Mouse (Mus musculus) embryonic stem cell, embryonic (primary cell): ENCODE results near the gene Coro1a.

Source experiments
- CTCF ChIA-PET, 4 experiments: fragments of 300-600 bp in 2 of 4; fragments of 350-600 bp in 2 of 4; sonication (Branson Sonifier 250); formaldehyde crosslinking; loops; one replicate each; lab custom pipeline; 2022; ENCODE audit warnings: inconsistent platforms in 2 of 4; lab: Charles Lee
- POLR2A ChIA-PET, 4 experiments: fragments of 300-600 bp in 2 of 4; fragments of 350-600 bp in 2 of 4; sonication (Branson Sonifier 250); formaldehyde crosslinking; loops; one replicate each; lab custom pipeline; 2022; ENCODE audit warnings: antibody characterized with exemption in 4 of 4, inconsistent platforms in 1 of 4; lab: Charles Lee

Coro1a gene

DNA sequence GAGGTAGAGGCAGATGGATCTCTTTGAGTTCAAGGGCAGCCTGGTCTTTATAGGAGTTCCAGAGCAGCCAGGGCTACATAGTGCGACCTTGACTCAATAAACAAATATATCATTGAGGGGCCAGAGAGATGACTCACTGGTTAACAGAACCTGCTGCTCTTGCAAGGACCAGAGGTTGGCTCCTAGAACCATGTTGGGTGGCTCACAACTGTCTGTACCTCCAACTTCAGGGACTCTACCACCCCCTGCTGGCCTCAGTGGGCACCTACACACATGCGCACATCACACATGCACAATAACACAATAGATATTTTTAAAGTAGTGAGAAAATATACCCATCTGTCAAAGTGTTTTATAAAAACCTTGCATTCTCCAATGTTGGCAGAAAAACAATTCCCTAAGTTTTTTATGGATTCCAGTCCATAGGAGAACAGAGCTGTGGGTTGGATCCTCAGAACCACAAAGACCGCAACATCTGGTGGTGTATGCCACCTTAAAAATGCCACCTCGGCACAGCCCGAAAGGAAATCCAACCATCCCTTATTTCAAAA, 11.3 kb upstream of the Coro1a start:
- ChIA-PET POLR2A (interaction anchor here in 1 of 4 experiments (0.6 kb wide), 1 partner anchor 17 kb away, joined by 3 read pairs; no protein-coding TSS in a partner anchor), CTCF (no interaction called here)

GRCm38 (mm10) chr7:126717566-126717965, 10.0 kb upstream of the Coro1a start:
- ChIA-PET POLR2A (interaction anchor here in 2 of 4 experiments (1.3 to 2.1 kb wide), 3 partner anchors 24 to 134 kb away, joined by 4 to 6 read pairs (median 5); no protein-coding TSS in a partner anchor), CTCF (interaction anchor here in 1 of 4 experiments (0.6 kb wide), 1 partner anchor 74 kb away, joined by 6 read pairs; no protein-coding TSS in a partner anchor)

DNA sequence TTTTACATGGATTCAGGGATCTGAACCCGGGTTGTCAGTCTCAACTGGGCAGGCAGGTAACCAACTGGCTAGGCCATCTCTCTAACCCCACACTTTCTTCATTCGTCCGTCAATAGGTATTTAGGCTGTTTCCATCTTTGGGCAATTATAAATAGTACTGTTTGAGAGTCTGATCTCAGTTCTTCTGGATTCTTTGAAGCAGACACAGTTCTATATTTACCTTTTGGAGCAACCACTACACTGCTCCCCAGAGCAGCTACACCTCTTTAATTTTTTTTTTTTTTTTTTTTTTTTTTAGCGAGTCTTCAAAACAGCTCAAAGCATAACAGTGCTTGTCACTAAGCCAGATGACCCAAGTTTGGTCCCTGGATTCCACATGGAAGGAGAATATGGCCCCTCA, 8.1 kb upstream of the Coro1a start:
- CTCF ChIA-PET = interaction anchor here in 1 of 4 experiments (0.6 to 1.2 kb wide), 2 partner anchors 11 to 250 kb away, joined by 3 read pairs; no protein-coding TSS in a partner anchor
- POLR2A ChIA-PET = interaction anchor here in 1 of 4 experiments (1.7 to 2.1 kb wide), 2 partner anchors 22 to 91 kb away, joined by 5 to 6 read pairs; no protein-coding TSS in a partner anchor

DNA sequence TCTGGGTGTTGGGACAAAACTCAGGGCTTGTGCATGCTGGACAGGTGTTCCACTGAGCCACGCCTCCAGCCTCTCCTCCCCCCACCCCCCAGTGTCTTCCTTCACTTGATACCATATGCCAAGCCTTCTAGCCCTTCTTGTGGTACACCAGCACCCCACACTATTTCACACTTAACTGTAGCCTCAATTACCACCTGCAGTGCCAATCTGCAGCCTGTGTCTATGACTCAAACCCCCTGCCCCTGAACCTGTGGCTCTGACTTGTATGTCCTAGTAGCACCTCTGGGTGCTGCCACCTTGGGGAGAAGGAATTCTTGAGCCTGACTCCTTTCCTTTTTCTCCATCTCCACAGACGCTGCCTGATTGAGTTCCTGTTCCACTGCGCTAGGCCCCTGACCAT, 4.3 kb upstream of the Coro1a start:
- POLR2A ChIA-PET = no interaction called here
- CTCF ChIA-PET = no interaction called here

DNA sequence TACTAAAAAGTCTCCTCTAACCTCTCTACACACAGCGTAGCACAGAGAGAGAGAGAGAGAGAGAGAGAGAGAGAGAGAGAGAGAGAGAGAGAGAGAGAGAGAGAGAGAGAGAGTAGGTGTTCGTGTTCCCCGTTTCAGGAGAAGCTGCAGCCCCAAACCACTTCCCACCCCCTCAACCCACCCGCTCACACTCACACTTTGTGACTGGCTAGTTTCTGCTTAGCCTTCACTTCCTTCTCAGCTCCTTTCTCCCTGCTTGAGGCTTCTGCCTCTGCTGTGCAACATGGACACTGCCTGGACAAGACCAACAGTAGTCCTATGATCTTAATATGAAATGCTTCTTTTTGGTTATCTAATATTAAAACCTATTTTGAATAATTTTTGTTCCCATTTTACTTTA, 2.7 kb upstream of the Coro1a start:
- ChIA-PET CTCF (interaction anchor here in 1 of 4 experiments (1.2 kb wide), 1 partner anchor 69 kb away, joined by 3 read pairs; no protein-coding TSS in a partner anchor), POLR2A (interaction anchor here in 2 of 4 experiments (0.6 to 1.2 kb wide), 3 partner anchors 10 to 495 kb away, joined by 3 read pairs; no protein-coding TSS in a partner anchor)

DNA sequence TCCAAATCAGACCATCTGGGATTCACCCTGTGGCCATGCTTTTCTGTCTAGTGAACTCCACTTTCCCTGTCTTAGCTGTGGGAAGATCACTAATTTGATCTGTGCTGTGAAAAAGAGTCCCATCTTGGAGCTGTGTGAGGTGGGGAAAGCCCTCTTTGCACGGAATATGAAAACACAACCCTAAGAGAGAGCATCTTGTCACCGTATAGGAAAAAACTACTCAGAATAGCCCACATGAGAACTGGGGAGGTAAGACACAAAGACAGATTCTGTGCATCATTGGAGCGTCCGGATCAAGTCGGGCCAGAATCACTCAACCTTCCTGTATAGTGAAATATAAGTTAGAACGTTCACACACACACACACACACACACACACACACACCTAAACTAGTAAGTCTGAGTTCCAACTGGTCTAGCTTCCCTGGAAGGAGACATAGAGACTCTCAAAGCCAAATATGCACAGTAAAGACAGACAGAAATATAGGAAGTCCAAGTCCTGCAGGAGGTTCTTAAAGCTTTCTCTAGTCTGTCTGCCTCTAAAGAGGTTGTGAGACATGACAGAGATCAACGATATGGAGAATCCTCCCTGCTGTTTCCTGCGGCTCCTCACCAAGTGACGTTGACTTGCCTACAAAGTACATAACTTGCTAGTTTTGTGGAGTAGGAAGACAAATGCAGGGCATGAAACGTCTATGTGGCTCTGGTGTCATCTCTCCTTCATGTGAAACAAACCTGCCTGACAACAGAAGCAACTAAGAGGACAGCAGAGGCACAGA, 777 bp upstream of the Coro1a start:
- CTCF ChIA-PET = interaction anchor here in 2 of 4 experiments (0.6 to 0.7 kb wide), 2 partner anchors 154 to 243 kb away, joined by 3 to 4 read pairs; partner anchors contain the start of gene Ino80e (in 1 of the 2)
- POLR2A ChIA-PET = interaction anchor here in 3 of 4 experiments (0.5 to 1.5 kb wide), 8 partner anchors 12 to 1277 kb away, joined by 3 to 5 read pairs (median 3); partner anchors contain the start of genes Bola2 (in 1 of the 3), Sgf29 (in 1 of the 3) and Slx1b (in 1 of the 3)

GRCm38 (mm10) chr7:126704121-126704980, 3.2 kb downstream of the Coro1a start:
- CTCF ChIA-PET = interaction anchor here in 3 of 4 experiments (0.6 to 3.6 kb wide), 15 partner anchors 10 to 313 kb away, joined by 3 to 16 read pairs (median 4); partner anchors contain the start of genes Bola2 (in 1 of the 3) and Pagr1a (in 1 of the 3)
- POLR2A ChIA-PET = interaction anchor here (0.5 to 3.4 kb wide), 28 partner anchors 8 to 406 kb away, joined by 3 to 18 read pairs (median 4); partner anchors contain the start of genes Sgf29 (in 3 of the 4), Bola2 (in 1 of the 4), Hirip3 (in 1 of the 4) and Ino80e (in 1 of the 4)

GRCm38 (mm10) chr7:126703757-126704077, 3.9 kb downstream of the Coro1a start:
- CTCF ChIA-PET = interaction anchor here in 1 of 4 experiments (2.1 to 3.6 kb wide), 2 partner anchors 10 to 116 kb away, joined by 7 to 16 read pairs; partner anchors contain the start of gene Bola2
- POLR2A ChIA-PET = interaction anchor here in 2 of 4 experiments (1.1 to 3.4 kb wide), 9 partner anchors 8 to 407 kb away, joined by 3 to 18 read pairs (median 4); partner anchors contain the start of genes Sgf29 (in 2 of the 2), Hirip3 (in 1 of the 2), Ino80e (in 1 of the 2) and Slx1b (in 1 of the 2)

GRCm38 (mm10) chr7:126702861-126703756, 4.5 kb downstream of the Coro1a start:
- ChIA-PET POLR2A (interaction anchor here in 1 of 4 experiments (0.9 to 3.4 kb wide), 4 partner anchors 9 to 105 kb away, joined by 3 to 18 read pairs (median 9); partner anchors contain the start of gene Sgf29), CTCF (interaction anchor here in 1 of 4 experiments (3.6 kb wide), 1 partner anchor 9 kb away, joined by 16 read pairs; the partner anchor contains the start of gene Bola2)

- ChIA-PET POLR2A (interaction anchor here in 1 of 4 experiments (0.9 to 3.4 kb wide), 3 partner anchors 8 to 106 kb away, joined by 3 to 18 read pairs (median 15); partner anchors contain the start of gene Sgf29), CTCF (interaction anchor here in 1 of 4 experiments (3.6 kb wide), 1 partner anchor 8 kb away, joined by 16 read pairs; the partner anchor contains the start of gene Bola2)
These were observed 5.2 kb downstream of the Coro1a start for GRCm38 (mm10) chr7:126702358-126702757.

GRCm38 (mm10) chr7:126701559-126702357, 5.8 kb downstream of the Coro1a start:
- POLR2A ChIA-PET = interaction anchor here in 2 of 4 experiments (0.9 to 3.5 kb wide), 7 partner anchors 8 to 227 kb away, joined by 3 to 18 read pairs (median 11); partner anchors contain the start of genes Sgf29 (in 1 of the 2) and Sh2b1 (in 1 of the 2)
- CTCF ChIA-PET = interaction anchor here in 1 of 4 experiments (1.7 kb wide), 1 partner anchor 114 kb away, joined by 5 read pairs; no protein-coding TSS in a partner anchor

- CTCF ChIA-PET = interaction anchor here in 2 of 4 experiments (0.6 to 1.7 kb wide), 7 partner anchors 48 to 304 kb away, joined by 3 to 8 read pairs (median 3); partner anchors contain the start of gene Sgf29 (in 1 of the 2)
These were observed 6.5 kb downstream of the Coro1a start for GRCm38 (mm10) chr7:126701070-126701469.

DNA sequence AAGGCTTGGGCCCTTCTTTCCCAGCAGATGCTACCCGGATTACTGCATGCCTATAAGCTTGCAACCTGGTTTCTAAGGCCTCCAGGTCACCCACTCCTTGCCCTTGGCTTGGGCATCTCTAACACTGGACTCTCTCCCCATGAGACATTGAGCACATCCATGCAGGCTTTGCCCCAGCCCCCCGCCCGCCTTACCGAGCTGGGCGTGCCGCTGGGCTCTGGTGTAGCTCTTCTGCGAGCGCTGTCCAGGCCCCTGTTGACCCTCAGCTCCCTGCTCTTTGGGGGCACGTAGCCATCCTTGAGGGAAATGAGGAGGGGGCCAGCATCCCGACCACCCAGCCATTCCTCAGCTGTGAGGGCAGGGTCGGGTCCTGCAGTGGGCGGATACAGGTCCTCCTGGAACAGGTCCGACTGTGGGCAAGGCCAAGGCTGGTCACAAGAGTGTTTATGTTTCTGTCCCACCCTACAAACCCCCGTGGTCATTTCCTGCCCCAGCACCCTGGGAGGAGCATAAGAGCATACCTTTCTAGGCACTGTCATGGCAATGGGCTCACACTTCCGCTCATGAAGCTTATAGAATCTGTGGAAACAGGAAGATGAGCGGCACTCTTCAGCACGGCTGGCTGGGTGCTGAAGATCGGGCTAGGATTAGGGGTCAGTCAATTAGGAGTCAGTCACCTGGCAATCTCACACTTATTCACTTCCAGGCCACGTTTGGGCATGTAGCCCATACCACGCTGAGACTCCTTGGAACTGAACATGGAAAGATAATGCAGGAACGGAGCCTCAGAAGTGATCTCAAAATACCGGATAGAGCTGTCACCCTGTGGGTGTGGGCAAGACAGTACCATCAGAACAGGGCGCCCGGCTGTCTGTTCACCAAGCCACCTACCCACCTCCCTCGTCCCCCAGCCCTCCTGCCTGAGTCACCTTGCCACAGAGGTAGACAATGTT, 7.2 kb downstream of the Coro1a start:
- CTCF ChIA-PET = interaction anchor here in 3 of 4 experiments (0.6 to 1.7 kb wide), 9 partner anchors 10 to 303 kb away, joined by 3 to 8 read pairs (median 3); partner anchors contain the start of gene Sgf29 (in 1 of the 3)
- POLR2A ChIA-PET = interaction anchor here in 3 of 4 experiments (0.6 to 3.5 kb wide), 20 partner anchors 8 to 326 kb away, joined by 3 to 16 read pairs (median 4); partner anchors contain the start of genes Eif3c (in 1 of the 3), Mapk3 (in 1 of the 3), Sgf29 (in 1 of the 3) and Sh2b1 (in 1 of the 3)

More at GRCm38 (mm10) chr7:126701070-126701469, 6.5 kb downstream of the Coro1a start:
- POLR2A ChIA-PET = interaction anchor here in 3 of 4 experiments (0.8 to 3.5 kb wide), 11 partner anchors 52 to 325 kb away, joined by 3 to 16 read pairs (median 4); partner anchors contain the start of genes Eif3c (in 1 of the 3), Mapk3 (in 1 of the 3), Sgf29 (in 1 of the 3) and Sh2b1 (in 1 of the 3)
